Mouse (Mus musculus): Measurements from ENCODE around the gene Dusp27. TPM values are rescaled to one million over a fixed set of nuclear protein-coding genes. Genes with fewer than 3 reads are reported as not detected.

The Dusp27 gene
- 0.06 and 1.7 TPM in 2 replicates for polyA plus RNA-seq (2012; rRNA removed; ENCODE audit: low replicate concordance)

GRCm38 (mm10) chr1:166127719-166128118 is at the start of gene Dusp27:
Gene Dusp27, minus strand, starts transcription at chr1:166127922.

GRCm38 (mm10) chr1:166130224-166130860 is 2.6 kb upstream of the Dusp27 start, which contains the start of gene Gpa33:
Gene Gpa33, plus strand, starts transcription at chr1:166130238.

Other genes with a start within 250 kb of the Dusp27 start
- 13.3 and 20.8 TPM in 2 replicates for gene Pou2f1, start 125.2 kb downstream of the Dusp27 start, polyA plus RNA-seq (2012; rRNA removed; ENCODE audit: low replicate concordance)
- gene Gpa33, start 2.3 kb upstream of the Dusp27 start, polyA plus RNA-seq (2012; rRNA removed; ENCODE audit: low replicate concordance), result 0.53 and 0.76 TPM in 2 replicates
- gene Mael, start 110.8 kb upstream of the Dusp27 start, polyA plus RNA-seq (2012; rRNA removed; ENCODE audit: low replicate concordance), result 0.08 TPM in 1 of 2 replicates, not detected in the other
- gene Ildr2, start 126.2 kb upstream of the Dusp27 start, polyA plus RNA-seq (2012; rRNA removed; ENCODE audit: low replicate concordance), result 1.2 and 3.0 TPM in 2 replicates